ENCODE assay signal across 15 mouse cellular contexts in the genomic region with DNA sequence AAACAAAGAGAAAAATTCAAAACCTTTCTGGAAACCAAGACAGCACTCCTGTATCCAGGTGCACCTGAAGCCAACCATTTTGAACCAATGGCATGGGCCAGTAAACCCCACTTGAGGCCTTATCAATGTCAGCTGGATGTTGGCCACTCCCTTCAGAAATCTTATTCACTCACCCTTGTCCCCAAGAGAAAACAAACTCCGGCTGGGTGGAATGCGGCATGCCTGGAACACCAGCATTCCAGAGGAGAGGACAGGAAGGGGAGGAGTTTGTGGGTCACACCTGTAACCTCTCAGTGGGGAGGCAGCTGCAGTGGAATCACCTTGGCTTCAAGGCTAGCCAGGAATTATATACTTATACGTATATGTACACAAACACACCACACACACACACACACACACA. TPM values are rescaled to one million over a fixed set of nuclear protein-coding genes. Genes with fewer than 3 reads are reported as not detected.
DNase-seq lines count a peak whose midpoint lies in the region; ATAC-seq and TF ChIP-seq lines count a peak whose summit lies in the region.
"Had no signal": no experiment of that assay in that cellular context is flagged by ENCODE, and none has a peak within 500 bp of the region (broad histone marks: within the 10 kb centered on the region; RNA-seq: fewer than 3 reads in every experiment).

No protein-coding gene starts in this region.

- H3K36me3 ChIP-seq in E14TG2a.4 (ENCODE audit: insufficient read depth, low read length): no peaks in the 10 kb centered on the region; the same call in 1 of the 2 replicates
- no peaks in the 10 kb centered on the region for H3K36me3 ChIP-seq in embryonic facial prominence, embryonic 10.5 days (replicated peaks)
- H3K36me3 ChIP-seq in kidney, embryonic 15.5 days: no peaks in the 10 kb centered on the region
- H3K36me3 ChIP-seq in lung, postnatal 0 days (ENCODE audit: insufficient read depth, low read length): no peaks in the 10 kb centered on the region

- no peak overlapping the region; the same call in 1 of the 2 replicates for H3K27ac ChIP-seq in embryonic facial prominence, embryonic 10.5 days (replicated peaks)
- peak overlapping the region; percentile 82 for H3K27ac ChIP-seq in kidney, embryonic 15.5 days
- H3K27ac ChIP-seq in lung, postnatal 0 days (ENCODE audit: low read length): peak overlapping the region; percentile 91
- H3K27ac ChIP-seq: forebrain, embryonic 13.5 days had no signal

- 42% methylated on average over 3 of the region's 3 CpGs for WGBS in embryonic facial prominence, embryonic 10.5 days
- 22% methylated on average over 3 of the region's 3 CpGs for WGBS in kidney, embryonic 15.5 days
- WGBS in lung, postnatal 0 days: 27% methylated on average over 3 of the region's 3 CpGs

- no peak overlapping the region for H3K9ac ChIP-seq in kidney, embryonic 15.5 days
- H3K9ac ChIP-seq in lung, postnatal 0 days (replicated peaks; ENCODE audit: low read depth): no peak overlapping the region
- H3K9ac ChIP-seq: forebrain, embryonic 13.5 days had no signal

- TF ChIP-seq CTCF in E14TG2a.4 (conservative IDR thresholded peaks at IDR 0.05; ENCODE audit: low read length): no peak
- TF ChIP-seq CTCF in lung, postnatal 0 days (IDR thresholded peaks at IDR 0.05): no peak

- DNase-seq in embryonic facial prominence, embryonic 10.5 days (ENCODE audit: low spot score): peak; percentile 62
- DNase-seq in lung, postnatal 0 days (ENCODE audit: low spot score): peak; percentile 96
- DNase-seq in Muller cell, postnatal 12 days (ENCODE audit: inconsistent ontology term): no peak
- no peak for DNase-seq in frontal cortex, postnatal 36 days (ENCODE audit: low spot score in 2 of 2)
- no peak for DNase-seq in left cerebral cortex, adult 9 months (ENCODE audit: low spot score in 2 of 2)
- DNase-seq: heart, adult 18-20 months; heart, postnatal 4 days; midbrain, embryonic 14.5 days had no signal

- 0 out of 2 replicates have a peak, but pooled peaks have one; percentile 61 for ATAC-seq in kidney, embryonic 15.5 days (replicated peaks; ENCODE audit: low FRiP score)
- peak; percentile 76 for ATAC-seq in lung, postnatal 0 days
- no peak for ATAC-seq in megakaryocyte, adult 5-6 weeks (ENCODE audit: poor library complexity, severe bottlenecking)
- ATAC-seq: forebrain, embryonic 13.5 days had no signal

- H3K27me3 ChIP-seq in E14TG2a.4 (ENCODE audit: insufficient read depth, low read length): peaks cover 6% of the 10 kb centered on the region
- no peaks in the 10 kb centered on the region for H3K27me3 ChIP-seq in embryonic facial prominence, embryonic 10.5 days (replicated peaks; ENCODE audit: low read depth, poor library complexity, severe bottlenecking)
- H3K27me3 ChIP-seq in kidney, embryonic 15.5 days: no peaks in the 10 kb centered on the region
- no peaks in the 10 kb centered on the region for H3K27me3 ChIP-seq in lung, postnatal 0 days (replicated peaks; ENCODE audit: insufficient read depth, low read length)
- H3K27me3 ChIP-seq: forebrain, embryonic 13.5 days had no signal

- H3K9me3 ChIP-seq in E14TG2a.4 (ENCODE audit: low read length): no peaks in the 10 kb centered on the region
- no peaks in the 10 kb centered on the region for H3K9me3 ChIP-seq in embryonic facial prominence, embryonic 10.5 days
- no peaks in the 10 kb centered on the region for H3K9me3 ChIP-seq in kidney, embryonic 15.5 days (replicated peaks)
- H3K9me3 ChIP-seq in lung, postnatal 0 days (ENCODE audit: low read length): no peaks in the 10 kb centered on the region
- H3K9me3 ChIP-seq: forebrain, embryonic 13.5 days had no signal

- H3K4me2 ChIP-seq in kidney, embryonic 15.5 days: no peak overlapping the region
- H3K4me2 ChIP-seq in lung, postnatal 0 days (replicated peaks; ENCODE audit: low read depth, low read length): no peak overlapping the region
- H3K4me2 ChIP-seq: forebrain, embryonic 13.5 days had no signal

- H3K4me3 ChIP-seq in E14TG2a.4 (replicated peaks; ENCODE audit: low read length): peak overlapping the region; percentile 46
- H3K4me3 ChIP-seq in embryonic facial prominence, embryonic 10.5 days: no peak overlapping the region
- H3K4me3 ChIP-seq in kidney, embryonic 15.5 days (replicated peaks): no peak overlapping the region
- no peak overlapping the region for H3K4me3 ChIP-seq in lung, postnatal 0 days (ENCODE audit: low read depth, low read length)
- H3K4me3 ChIP-seq: forebrain, embryonic 13.5 days had no signal

- peak; percentile 99 for TF ChIP-seq EP300 in lung, postnatal 0 days (IDR thresholded peaks at IDR 0.05)

- H3K4me1 ChIP-seq in E14TG2a.4 (replicated peaks; ENCODE audit: low read depth, low read length): peaks cover 97% of the 10 kb centered on the region
- peaks cover 18% of the 10 kb centered on the region for H3K4me1 ChIP-seq in embryonic facial prominence, embryonic 10.5 days
- H3K4me1 ChIP-seq in kidney, embryonic 15.5 days: peaks cover 38% of the 10 kb centered on the region
- no peaks in the 10 kb centered on the region; the same call in 1 of the 2 replicates for H3K4me1 ChIP-seq in lung, postnatal 0 days (ENCODE audit: insufficient read depth, low read depth, low read length)

RNA-seq across cellular contexts. Expression of gene Zbtb32, which starts 3.9 kb away (rescaled TPM):
- polyA plus RNA-seq in embryonic facial prominence, embryonic 10.5 days (2016; fragmentation: Nextera tagmentation; extraction: Ambion mirVana): 0.41 TPM in 1 of 2 replicates, not detected in the other
- polyA plus RNA-seq in kidney, embryonic 15.5 days (2015; fragmentation: Nextera tagmentation; extraction: Ambion mirVana): 0.36 and 0.63 TPM in 2 replicates
- polyA plus RNA-seq in lung, postnatal 0 days (2015; fragmentation: Nextera tagmentation; extraction: Ambion mirVana): 3.0 and 3.9 TPM in 2 replicates
- 0.78 TPM in 1 of 2 replicates, not detected in the other for total RNA-seq in megakaryocyte, adult 5-6 weeks (2015)
- 2.0 and 2.9 TPM in 2 replicates for total RNA-seq in megakaryocyte, adult 5-6 weeks (2017)
- total RNA-seq: heart, postnatal 4 days; layer of hippocampus, postnatal 25 days had no signal

RNA-seq across cellular contexts. Expression of gene Upk1a, which starts 10.1 kb away (rescaled TPM):
- polyA plus RNA-seq in embryonic facial prominence, embryonic 10.5 days (2016; fragmentation: Nextera tagmentation; extraction: Ambion mirVana): 0.54 and 1.0 TPM in 2 replicates
- polyA plus RNA-seq in kidney, embryonic 15.5 days (2015; fragmentation: Nextera tagmentation; extraction: Ambion mirVana): 3.6 and 5.3 TPM in 2 replicates
- polyA plus RNA-seq in lung, postnatal 0 days (2015; fragmentation: Nextera tagmentation; extraction: Ambion mirVana): 11.2 and 11.8 TPM in 2 replicates
- total RNA-seq in megakaryocyte, adult 5-6 weeks (2015): 0.60 TPM in 1 of 2 replicates, not detected in the other
- not detected in 2 replicates for total RNA-seq in megakaryocyte, adult 5-6 weeks (2017)
- total RNA-seq: liver, adult 2 months had no signal

RNA-seq across cellular contexts. Expression of gene Kmt2b, which starts 14.1 kb away (rescaled TPM):
- 8.9 and 10.2 TPM in 2 replicates for polyA plus RNA-seq in embryonic facial prominence, embryonic 10.5 days (2016; fragmentation: Nextera tagmentation; extraction: Ambion mirVana)
- 6.7 and 10.9 TPM in 2 replicates for polyA plus RNA-seq in kidney, embryonic 15.5 days (2015; fragmentation: Nextera tagmentation; extraction: Ambion mirVana)
- polyA plus RNA-seq in lung, postnatal 0 days (2015; fragmentation: Nextera tagmentation; extraction: Ambion mirVana): 6.8 and 6.9 TPM in 2 replicates
- total RNA-seq in megakaryocyte, adult 5-6 weeks (2015): 60.9 and 78.2 TPM in 2 replicates
- total RNA-seq in megakaryocyte, adult 5-6 weeks (2017): 8.0 and 24.3 TPM in 2 replicates

RNA-seq across cellular contexts. Expression of gene Cox6b1, which starts 23.4 kb away (rescaled TPM):
- polyA plus RNA-seq in embryonic facial prominence, embryonic 10.5 days (2016; fragmentation: Nextera tagmentation; extraction: Ambion mirVana): 776 and 799 TPM in 2 replicates
- 1,049 and 1,131 TPM in 2 replicates for polyA plus RNA-seq in kidney, embryonic 15.5 days (2015; fragmentation: Nextera tagmentation; extraction: Ambion mirVana)
- polyA plus RNA-seq in lung, postnatal 0 days (2015; fragmentation: Nextera tagmentation; extraction: Ambion mirVana): 717 and 766 TPM in 2 replicates
- total RNA-seq in megakaryocyte, adult 5-6 weeks (2015): 305 and 323 TPM in 2 replicates
- total RNA-seq in megakaryocyte, adult 5-6 weeks (2017): 441 and 447 TPM in 2 replicates

RNA-seq across cellular contexts. Expression of gene Etv2, which starts 33.1 kb away (rescaled TPM):
- 0.47 and 0.87 TPM in 2 replicates for polyA plus RNA-seq in embryonic facial prominence, embryonic 10.5 days (2016; fragmentation: Nextera tagmentation; extraction: Ambion mirVana)
- not detected in 2 replicates for polyA plus RNA-seq in kidney, embryonic 15.5 days (2015; fragmentation: Nextera tagmentation; extraction: Ambion mirVana)
- not detected in 2 replicates for polyA plus RNA-seq in lung, postnatal 0 days (2015; fragmentation: Nextera tagmentation; extraction: Ambion mirVana)
- total RNA-seq in megakaryocyte, adult 5-6 weeks (2015): not detected in 2 replicates
- 0.59 TPM in 1 of 2 replicates, not detected in the other for total RNA-seq in megakaryocyte, adult 5-6 weeks (2017)
- total RNA-seq: heart, adult 18-20 months; heart, postnatal 4 days; layer of hippocampus, postnatal 25 days had no signal
- polyA plus RNA-seq: forebrain, embryonic 13.5 days; liver, adult 2 months; midbrain, embryonic 14.5 days; spleen, adult 2 months had no signal

Comparison
In these comparisons a context has a peak if more than half of its experiments do, and no peak if none do; other contexts are left out.
1. DNase-seq: peak in embryonic facial prominence, embryonic 10.5 days (single experiment) and lung, postnatal 0 days (single experiment); none in Muller cell, postnatal 12 days (single experiment), frontal cortex, postnatal 36 days (0 of 2) and left cerebral cortex, adult 9 months (0 of 2).